Mouse (Mus musculus) B cell, adult 2 months (primary cell): ENCODE measurements around the gene Lamp1.
A peak's percentile ranks its signal among the peaks of the same experiment; 100 is the strongest.

Experiments
- DNase-seq, 2 experiments: peaks; one replicate each; pipeline ENCODE4 v3.0.0; 2022

The Lamp1 gene

GRCm38 (mm10) chr8:13158718-13159376 is at the start of gene Lamp1:
Gene Lamp1, plus strand, starts transcription at chr8:13159161.
- DNase-seq = peak; percentile 98

GRCm38 (mm10) chr8:13109416-13109960 is 49.5 kb upstream of the Lamp1 start:
- no peak for DNase-seq

- no peak for DNase-seq
These were observed 47.0 kb upstream of the Lamp1 start for GRCm38 (mm10) chr8:13111917-13112316.

- DNase-seq = no peak
These were observed 45.7 kb upstream of the Lamp1 start for GRCm38 (mm10) chr8:13113232-13113631.

DNA sequence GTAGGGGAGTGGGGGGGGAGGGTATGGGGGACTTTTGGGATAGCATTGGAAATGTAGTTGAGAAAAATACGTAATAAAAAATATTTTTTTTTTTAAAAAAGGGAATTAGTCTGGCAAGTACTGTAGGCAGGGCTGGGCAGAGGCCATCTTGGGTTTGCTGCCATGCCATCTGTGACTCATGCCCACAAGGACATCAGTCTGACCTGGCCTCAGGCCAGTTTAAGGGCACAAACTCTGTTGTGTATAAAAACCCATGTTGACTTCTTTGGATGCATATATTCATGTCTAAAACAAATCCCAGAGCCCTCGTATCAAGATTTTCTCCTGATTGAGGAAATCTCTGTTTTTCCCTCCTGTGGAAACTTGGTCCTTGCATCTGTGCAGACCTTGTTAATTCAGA is 41.9 kb upstream of the Lamp1 start:
- no peak for DNase-seq

GRCm38 (mm10) chr8:13118516-13118915 is 40.4 kb upstream of the Lamp1 start:
- no peak for DNase-seq

GRCm38 (mm10) chr8:13120882-13121665 is 37.9 kb upstream of the Lamp1 start:
- no peak for DNase-seq

DNA sequence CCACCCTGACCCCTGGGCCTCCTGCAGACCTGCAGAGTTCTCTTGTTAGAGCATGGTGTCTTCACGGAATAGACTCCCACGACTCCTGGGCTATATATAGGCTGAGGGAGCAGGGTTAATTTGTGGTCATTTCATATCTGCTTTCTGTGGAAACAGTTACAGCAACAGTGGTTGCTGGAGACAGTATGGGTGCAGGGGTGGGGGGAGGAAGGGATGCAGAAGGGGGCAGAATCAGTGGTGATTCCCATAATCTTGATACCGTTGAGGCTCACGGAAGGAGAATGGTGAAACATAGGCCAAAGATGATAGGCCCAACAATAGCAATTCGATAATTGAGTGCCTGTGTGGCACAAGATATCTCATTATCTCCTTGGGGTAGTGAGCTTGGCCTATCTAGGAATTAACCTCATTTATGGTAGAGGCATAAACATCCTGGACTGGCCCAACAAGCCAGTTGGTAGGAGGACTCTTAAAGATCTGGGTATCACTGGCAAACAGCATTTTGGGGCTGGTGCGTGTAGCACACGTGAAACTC is 36.0 kb upstream of the Lamp1 start:
- no peak for DNase-seq

- no peak for DNase-seq
These were observed 34.1 kb upstream of the Lamp1 start for GRCm38 (mm10) chr8:13124897-13125296.

DNA sequence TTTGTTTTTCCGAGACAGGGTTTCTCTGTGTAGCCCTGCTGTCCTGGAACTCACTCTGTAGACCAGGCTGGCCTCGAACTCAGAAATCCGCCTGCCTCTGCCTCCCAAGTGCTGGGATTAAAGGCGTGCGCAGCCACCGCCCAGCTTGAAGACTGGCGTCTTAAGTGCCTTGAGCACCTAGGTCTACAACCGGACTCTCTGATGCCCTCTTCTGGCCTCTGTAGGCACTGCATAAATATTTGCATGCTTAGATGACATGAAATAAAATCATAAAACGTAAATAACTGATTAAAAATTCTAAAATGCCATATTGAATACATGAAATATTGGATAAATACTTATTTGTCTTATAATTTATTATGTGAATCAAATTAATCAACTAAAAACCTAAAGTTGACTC is 26.7 kb upstream of the Lamp1 start:
- peak; percentile 72 to 73 for DNase-seq

- no peak for DNase-seq
These were observed 19.2 kb upstream of the Lamp1 start for GRCm38 (mm10) chr8:13139641-13140182.

DNA sequence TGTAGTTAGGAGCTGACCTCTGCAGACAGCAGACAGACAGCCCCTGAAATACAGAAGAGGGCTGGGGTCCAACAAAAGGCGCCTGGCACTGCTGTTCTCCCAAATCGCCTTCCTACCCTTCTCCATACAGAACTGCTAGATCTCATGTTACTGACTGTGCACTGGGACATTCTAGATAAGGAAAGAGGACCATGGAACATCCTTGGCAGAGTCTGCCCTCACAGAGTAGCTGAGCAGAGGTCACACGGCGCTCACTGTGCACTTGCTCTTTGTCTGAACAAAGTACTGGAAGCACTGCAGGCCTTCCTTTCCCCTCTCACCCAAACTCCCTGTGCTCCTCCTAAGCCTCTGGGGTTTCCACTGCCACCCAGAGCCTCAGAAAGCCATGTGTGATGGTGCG is 17.3 kb upstream of the Lamp1 start:
- DNase-seq = no peak

DNA sequence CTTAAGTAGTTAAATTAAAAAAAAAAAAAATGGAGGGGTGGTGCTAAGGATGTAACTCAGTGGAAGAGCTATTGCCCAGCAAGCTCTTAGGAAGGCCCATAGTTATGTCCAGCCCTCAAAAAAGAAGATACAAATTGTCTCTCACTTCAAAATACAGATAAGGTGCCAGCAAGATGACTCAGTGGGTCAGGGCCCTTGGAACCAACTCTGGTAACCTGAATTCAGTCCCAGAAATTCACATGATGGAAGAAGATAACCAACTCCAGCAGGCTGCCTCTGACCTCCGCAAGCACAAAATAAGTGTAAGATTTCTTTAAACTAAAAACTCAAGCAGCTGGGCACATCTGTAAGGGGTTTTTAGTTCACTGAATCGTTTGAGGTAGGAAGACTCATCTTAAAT is 10.5 kb upstream of the Lamp1 start:
- no peak for DNase-seq

DNA sequence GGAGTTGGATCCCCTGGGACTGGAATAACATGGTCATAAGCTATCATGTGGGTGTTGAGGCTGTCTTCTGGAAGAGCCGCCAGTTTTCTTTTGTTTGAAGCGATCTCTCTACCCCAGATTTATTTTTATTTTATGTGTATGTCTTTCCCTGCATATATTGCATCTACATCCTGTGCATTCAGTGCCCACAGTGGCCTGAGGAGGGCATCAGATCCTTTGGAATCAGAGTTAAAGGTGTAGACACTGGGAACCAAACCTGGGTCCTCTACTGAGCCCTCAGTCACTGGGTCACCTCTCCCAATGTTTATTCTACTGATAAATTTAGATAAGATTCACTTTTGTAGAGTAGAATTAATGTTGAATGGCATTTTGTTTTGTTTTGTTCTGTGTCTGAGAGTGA is 9.7 kb upstream of the Lamp1 start:
- DNase-seq = no peak

GRCm38 (mm10) chr8:13149866-13150265 is 9.1 kb upstream of the Lamp1 start:
- DNase-seq = no peak

- no peak for DNase-seq
These were observed 8.0 kb upstream of the Lamp1 start for GRCm38 (mm10) chr8:13150929-13151328.

GRCm38 (mm10) chr8:13154099-13154498 is 4.9 kb upstream of the Lamp1 start:
- no peak for DNase-seq

GRCm38 (mm10) chr8:13155358-13155757 is 3.6 kb upstream of the Lamp1 start:
- DNase-seq = no peak

GRCm38 (mm10) chr8:13156327-13157097 is 2.4 kb upstream of the Lamp1 start:
- no peak for DNase-seq

DNA sequence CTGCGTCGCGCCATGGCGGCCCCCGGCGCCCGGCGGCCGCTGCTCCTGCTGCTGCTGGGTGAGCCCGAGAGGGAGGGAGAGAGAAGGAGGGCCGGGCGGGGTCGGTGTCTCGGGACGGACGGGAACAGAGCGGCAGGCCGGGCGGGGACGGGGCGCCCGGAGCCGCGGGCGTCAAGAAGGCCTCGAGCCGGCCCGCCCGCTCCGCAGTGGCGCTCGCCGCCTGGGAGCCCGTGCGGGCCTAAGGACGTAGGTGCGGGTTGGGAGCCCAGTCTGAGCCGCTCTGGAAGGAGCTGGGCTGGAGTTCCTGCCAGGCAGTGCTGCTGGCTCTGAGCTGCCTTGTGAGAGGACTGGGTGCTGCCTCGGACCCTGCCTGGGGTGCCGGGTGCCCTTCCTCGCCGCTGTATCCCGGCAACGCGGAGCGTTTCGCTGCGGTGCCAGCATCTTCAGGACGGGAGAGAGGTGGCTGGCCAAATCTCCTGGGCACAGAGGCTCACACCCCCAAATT is 468 bp downstream of the Lamp1 start:
- no peak for DNase-seq

- DNase-seq = no peak
These were observed 1.7 kb downstream of the Lamp1 start for GRCm38 (mm10) chr8:13160691-13161090.

DNA sequence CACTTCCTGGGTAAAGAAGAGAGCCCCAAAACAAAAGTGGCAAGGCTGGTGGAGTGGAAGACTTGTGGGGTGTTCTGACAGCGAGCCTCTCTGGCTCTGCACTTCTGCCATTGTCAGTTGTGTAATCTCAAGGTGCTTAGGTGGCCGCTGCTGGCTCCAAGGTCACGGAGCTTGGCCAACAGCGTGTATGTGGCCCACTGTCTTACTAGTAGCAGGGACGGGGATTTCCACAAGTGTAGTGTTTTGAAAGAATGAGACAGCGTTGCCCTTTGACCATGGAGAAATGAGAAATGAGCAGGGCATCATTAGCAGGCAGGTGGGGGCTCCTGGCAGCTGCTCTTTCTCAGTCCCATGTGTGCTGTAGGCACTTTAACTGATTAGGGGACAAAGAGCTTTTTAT is 3.1 kb downstream of the Lamp1 start:
- DNase-seq = no peak

- DNase-seq = no peak
These were observed 4.6 kb downstream of the Lamp1 start for GRCm38 (mm10) chr8:13163563-13163962.
